Mouse (Mus musculus) CD4-positive, CD25-positive, alpha-beta regulatory T cell, adult 4 months (primary cell): ENCODE data around the gene Stk4. TPM values are rescaled to one million over a fixed set of nuclear protein-coding genes. Genes with fewer than 3 reads are reported as not detected.

Source experiments
- ATAC-seq: one replicate; pipeline ENCODE4 v1.8.0; 2017
- polyA plus RNA-seq, 2 experiments: library from polyadenylated mRNA; unstranded; fragments of 100-300 nt; shearing (Covaris generic); gene quantifications; one replicate each; pipeline ENCODE4 v1.2.1; 2017

Stk4 gene
- polyA plus RNA-seq, 2 experiments from 2014 or later, result 158 to 175 TPM

- ATAC-seq, result no peak
These were observed 11.5 kb downstream of the Stk4 start for GRCm38 (mm10) chr2:164081577-164081976.

DNA sequence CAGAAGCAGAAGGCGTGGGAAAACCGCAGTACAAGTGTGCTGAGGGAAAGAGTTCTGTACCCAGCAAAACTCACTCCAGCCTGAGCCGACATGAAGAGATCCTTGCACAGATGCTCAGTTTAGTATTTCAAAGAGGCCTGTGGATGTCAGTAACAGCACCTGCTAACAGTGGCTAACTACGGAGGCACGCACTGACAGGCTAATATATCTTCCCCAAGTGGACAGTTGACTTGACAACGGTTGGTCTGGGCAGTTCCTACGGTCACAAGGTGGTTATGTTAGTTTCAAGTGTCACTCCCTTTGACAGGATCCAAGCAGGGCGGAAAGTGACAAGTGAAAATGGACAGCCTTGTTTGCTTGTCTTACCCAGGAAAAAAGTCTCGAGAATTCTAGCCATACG lies 12.1 kb downstream of the Stk4 start:
- ATAC-seq, result no peak

DNA sequence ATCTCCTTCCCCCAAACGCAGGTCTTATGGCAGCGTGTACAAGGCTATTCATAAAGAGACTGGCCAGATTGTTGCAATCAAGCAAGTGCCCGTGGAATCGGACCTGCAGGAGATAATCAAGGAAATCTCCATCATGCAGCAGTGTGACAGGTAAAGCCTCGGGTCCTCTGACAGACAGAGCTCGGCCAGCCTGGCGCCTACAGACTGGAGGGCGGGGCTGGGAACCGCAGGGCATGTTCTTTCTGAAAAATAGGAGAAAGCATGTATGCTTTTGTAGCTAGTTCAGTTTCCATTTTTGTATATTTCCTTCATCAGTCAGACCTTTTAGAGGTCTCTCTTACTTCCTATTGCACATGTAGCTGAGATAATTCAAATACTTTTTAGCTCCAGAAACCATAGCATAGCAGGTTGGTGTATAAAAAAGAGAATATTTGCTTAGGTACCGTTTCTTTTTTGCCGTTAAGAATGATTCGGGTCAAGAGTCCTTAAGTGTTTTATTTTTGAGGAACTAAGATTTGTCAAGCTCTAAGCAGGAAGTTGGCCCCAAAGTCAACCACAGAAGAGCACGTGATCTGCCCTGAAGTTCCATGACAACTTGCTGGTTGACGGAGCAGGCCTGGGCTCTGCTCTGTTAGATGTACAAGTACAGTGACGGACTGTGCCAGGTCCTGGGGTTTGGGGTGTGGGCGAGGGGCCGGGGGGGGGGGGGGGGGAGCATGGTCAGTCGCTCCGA lies 13.7 kb downstream of the Stk4 start:
- peak; percentile 69 for ATAC-seq

DNA sequence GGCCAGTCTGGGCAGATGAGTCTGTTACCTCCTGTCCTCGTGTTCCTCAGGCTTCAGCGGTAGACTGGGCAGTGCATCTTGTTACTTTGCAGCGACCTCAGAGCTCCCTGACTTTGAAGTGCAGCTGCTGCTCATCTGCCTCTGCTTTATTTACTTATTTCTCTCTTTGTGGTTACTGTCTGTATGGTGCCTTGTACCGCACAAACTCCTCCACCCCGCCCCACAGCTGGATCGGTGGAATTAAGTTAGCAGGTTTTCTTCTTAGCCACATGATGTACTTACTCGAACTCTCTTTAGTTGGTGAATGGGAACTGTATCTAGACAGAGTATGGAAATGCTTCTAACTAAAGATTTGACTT lies 14.2 kb downstream of the Stk4 start:
- ATAC-seq, result peak; percentile 49

- peak; percentile 40 for ATAC-seq
These were observed 17.4 kb downstream of the Stk4 start for GRCm38 (mm10) chr2:164087416-164088017.

GRCm38 (mm10) chr2:164089508-164089907 lies 19.4 kb downstream of the Stk4 start:
- no peak for ATAC-seq

DNA sequence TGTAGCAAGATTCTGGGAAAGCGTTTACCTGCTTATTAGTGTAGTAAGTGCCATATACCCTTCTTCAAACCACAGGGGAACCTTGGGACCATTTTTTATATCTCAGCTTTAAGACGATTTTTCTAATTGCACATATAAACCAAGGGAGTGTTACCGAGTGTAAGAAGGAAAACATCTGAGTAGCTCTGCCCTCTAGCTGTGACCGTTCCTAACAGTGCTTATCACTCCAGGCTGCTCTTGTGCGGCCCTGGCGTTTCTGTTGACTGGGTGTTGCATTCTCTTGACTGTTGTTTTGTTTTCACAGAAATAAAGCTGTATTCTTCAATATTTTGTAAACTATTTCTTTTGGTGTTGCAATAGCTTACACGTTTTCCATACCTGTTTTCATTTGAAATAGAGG lies 24.0 kb downstream of the Stk4 start:
- ATAC-seq, result peak; percentile 61

GRCm38 (mm10) chr2:164098603-164099250 lies 28.6 kb downstream of the Stk4 start:
- ATAC-seq, result no peak

GRCm38 (mm10) chr2:164101936-164102335 lies 31.8 kb downstream of the Stk4 start:
- ATAC-seq, result no peak

- ATAC-seq, result no peak
These were observed 32.2 kb downstream of the Stk4 start for GRCm38 (mm10) chr2:164102366-164102765.

- peak; percentile 56 for ATAC-seq
These were observed 33.4 kb downstream of the Stk4 start for GRCm38 (mm10) chr2:164103501-164103900.

DNA sequence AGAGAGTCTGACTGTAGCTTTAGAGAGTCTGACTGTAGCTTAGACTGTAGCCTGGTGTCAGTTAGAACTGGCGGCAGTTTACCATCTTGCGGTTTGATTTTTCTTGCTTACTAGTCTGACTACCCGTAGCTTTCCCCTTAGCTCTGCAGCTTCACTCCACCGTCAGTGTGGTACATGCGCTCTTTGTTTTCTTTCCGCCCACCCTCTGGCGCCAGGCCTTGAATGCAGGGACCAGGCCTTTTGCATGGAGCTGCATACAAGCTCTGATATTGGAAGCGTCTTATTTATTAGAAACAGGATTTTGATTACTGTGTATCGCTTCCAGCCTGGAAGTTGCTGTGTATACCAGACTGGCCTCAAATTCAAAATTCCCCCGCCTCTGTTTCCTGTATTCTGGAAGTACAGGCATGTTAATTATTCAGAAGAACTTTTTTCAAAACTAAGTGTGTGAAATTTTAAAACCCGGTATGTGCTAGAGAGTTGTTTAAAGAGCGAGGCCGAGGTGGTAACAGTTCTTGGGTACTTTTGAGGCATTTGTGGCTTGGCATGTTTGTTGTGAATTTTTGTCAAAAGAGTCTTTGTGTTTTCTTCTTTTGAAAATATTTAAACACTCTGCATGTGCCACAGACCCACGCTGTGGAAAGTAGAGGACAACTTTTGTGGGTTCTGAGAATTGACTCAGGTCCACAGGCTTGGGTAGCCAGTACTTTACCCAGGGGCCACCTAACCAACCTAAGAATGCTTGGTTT lies 36.3 kb downstream of the Stk4 start:
- ATAC-seq, result no peak

DNA sequence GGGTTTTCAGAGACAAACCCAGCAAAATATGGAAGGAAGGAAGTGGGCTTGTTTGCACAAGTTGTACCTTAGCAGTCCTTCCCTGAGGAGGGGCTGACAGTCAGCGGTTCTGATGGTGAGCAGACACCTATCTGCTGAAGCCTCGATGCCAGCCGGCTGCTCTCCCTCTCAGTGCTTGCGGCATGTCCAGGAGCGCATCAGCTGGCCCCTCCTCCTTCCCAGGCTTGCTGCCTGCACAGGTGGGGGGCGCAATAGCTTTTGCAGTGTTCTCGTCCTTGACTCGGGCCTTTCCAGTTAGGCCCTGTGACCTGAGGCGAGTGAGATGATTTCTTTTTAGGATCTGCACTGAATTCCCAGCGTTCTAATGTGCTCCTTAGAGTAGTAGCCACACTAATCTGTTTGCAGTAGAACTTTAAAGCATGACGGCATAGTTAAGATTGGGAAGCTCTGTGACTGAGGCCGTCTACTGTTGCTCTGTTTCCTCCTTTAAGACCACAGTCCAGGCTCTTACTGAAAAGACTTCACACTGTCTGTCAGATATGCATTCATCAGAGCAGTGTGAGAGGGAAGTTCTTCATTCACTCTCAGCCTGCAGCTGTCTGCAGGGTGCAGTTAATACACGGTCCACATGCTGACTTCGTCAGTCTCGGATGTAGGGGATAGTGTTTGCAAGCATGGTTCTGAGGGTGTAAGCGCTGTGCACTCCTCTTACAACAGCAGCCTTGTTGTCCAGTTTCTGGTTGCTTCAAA lies 37.2 kb downstream of the Stk4 start:
- ATAC-seq, result no peak

- ATAC-seq, result no peak
These were observed 38.4 kb downstream of the Stk4 start for GRCm38 (mm10) chr2:164108501-164108900.

GRCm38 (mm10) chr2:164111546-164111945 lies 41.4 kb downstream of the Stk4 start:
- ATAC-seq, result no peak

DNA sequence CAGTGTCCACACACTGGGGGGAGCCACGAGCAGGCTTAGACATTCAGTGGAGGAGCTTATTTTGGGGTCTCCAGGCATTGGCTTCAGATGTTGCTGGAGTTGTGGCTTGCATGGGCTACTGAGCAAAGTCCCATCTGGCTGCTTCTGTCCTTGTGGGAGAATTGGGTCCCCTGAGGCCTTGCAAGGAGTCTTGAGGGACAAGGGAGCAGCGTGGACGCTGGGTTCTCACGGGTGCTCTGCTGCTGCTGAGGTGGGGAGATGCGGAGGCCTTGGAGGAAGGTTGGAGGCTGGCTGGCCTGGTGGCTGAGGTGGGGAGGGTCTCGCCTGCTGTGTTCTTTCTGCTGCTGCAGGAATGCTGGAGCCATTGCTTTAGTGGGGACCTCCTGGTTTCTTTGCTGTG lies 43.9 kb downstream of the Stk4 start:
- ATAC-seq, result no peak

- no peak for ATAC-seq
These were observed 45.4 kb downstream of the Stk4 start for GRCm38 (mm10) chr2:164115531-164115930.

GRCm38 (mm10) chr2:164119503-164119902 lies 49.4 kb downstream of the Stk4 start:
- ATAC-seq, result no peak

- no peak for ATAC-seq
These were observed 53.1 kb downstream of the Stk4 start for GRCm38 (mm10) chr2:164123169-164123766.

- no peak for ATAC-seq
These were observed 56.4 kb downstream of the Stk4 start for GRCm38 (mm10) chr2:164126533-164126955.

GRCm38 (mm10) chr2:164127297-164127696 lies 57.2 kb downstream of the Stk4 start:
- ATAC-seq, result no peak
